Mouse (Mus musculus) frontal cortex, postnatal 25 days (tissue): ENCODE measurements around the gene Mus81.
"Not testable (repeated sequence)": the region's sequence is repeated elsewhere in the genome, so short reads cannot be mapped to it uniquely, and the experiment has no call there.

Experiments used
- DNase-seq, 2 experiments: peaks; one replicate each; pipeline ENCODE4 v3.0.0; 2022; ENCODE audit warnings: low spot score in 2 of 2

Gene Mus81

DNA sequence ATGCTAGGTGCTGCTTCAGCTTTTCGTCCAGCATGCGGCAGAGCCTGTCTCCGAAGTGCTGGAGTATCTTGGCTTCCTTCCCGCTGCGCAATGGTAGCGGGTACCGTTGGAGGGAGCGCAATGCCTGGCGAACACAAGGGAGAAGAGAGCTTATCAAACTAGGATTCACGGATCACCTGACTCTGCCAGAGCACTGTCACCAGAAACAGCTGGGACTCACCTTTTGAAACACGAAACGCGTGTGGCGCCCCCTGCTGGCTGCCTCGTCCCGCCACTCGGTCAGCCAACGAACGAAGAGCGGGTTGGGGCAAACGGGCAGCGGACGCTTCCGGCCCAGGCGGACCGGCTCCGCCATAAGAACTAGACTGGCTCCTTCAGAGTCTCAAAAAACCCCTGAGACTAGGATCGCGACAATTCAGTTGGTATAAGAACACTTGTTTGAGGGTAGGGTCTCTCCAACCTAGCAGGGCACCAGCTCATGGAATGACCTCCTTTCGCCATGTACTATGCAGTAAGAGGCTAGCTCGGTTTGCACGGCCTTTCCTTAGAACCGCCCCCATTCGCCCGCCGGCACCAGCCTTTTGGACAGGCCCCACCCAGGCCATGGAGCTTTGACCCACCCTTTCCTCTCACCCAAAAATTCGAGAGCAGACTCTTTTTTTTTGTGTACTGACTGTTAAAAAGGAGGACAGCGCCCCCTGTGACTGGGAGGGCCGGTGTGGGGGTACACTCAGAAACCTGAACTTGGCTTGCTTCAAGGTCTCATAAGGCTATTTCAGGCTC, at the start of gene Mus81:
Gene Mus81, minus strand, starts transcription at position 635 of the 783 bp plus-strand sequence.
- peak; percentile 92 to 94 for DNase-seq

- no peak for DNase-seq
Measured at GRCm38 (mm10) chr19:5532520-5532919, 44.3 kb upstream of the Mus81 start.

DNA sequence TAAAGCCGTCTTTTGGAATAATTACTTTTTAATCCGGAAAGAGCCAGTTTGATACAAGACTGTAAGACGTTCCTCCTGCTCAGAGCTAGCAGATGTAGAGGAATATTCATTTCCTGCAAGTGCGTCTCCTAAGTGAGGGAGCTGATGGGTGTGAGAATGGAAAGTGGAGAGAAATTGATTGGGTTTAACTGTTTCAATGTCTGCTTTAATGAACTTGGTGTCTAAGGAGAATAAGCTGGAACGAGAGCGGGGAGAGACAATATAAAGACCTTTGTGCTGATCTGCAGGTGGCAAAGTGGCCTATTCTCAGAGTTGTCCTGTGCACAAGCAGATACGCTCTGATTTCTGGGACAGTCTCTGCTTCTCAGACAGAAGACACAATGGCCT, 41.9 kb upstream of the Mus81 start:
- no peak for DNase-seq

DNA sequence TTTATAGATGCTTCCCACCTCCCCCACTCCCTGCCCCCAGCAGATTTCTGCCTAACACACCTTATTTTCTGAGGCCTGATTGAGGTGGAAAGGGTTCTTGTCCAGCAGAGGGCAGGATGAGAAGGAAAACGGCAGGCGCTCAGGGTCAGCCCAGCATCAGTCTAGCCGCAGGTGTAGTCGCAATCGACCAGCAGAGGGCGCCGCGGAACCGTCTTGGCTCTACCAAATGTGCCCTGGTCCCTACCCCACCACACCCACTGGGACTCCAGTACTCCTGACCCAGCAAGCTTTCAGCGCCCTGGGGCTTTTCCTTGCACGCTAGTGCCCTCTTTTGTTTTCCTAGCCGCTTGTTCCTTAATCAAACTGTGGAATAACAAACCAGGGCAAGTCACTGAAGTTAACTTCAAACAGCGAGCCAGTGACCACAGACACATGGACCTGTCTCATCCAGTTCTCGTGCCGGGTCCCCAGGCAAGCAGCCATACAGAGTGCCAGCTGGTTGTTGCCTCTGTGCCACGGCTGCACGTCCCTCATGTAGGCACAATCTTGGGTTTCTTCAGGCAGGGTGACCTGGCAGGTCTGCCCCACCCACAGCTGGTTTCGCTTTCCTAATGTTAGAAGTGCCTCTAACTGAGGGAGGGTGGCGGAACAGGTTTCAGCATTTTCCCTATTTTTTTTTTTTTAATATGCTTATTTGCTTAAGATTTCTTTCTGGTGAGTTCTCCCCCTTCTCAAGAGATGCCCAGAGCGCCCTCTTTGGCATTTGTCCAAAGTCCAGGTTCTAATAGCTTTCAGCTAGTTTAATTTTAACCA, 41.3 kb upstream of the Mus81 start:
- peak; percentile 93 to 95 for DNase-seq

GRCm38 (mm10) chr19:5525204-5525603, 37.0 kb upstream of the Mus81 start:
- no peak for DNase-seq

DNA sequence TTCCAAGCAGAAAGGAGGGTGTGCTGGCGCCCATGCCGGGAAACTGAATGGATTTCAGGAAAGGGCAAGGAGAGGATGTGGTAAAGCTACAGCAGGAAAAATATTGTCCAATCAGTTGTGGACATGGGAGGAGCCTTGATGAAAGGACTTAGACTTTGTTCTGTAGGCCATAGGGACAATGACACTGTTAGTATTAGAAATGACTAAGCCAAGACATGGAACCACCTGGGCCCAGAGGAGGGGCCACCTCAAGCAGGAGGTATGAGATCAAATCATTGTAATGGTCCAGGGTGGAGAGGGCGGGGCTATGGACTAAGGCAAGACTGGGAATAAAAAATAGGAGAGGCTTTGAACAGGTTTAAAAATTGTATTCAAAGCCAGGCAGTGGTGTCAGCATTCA, 30.5 kb upstream of the Mus81 start:
- DNase-seq, result no peak

GRCm38 (mm10) chr19:5516906-5517505, 28.8 kb upstream of the Mus81 start:
- no peak for DNase-seq

GRCm38 (mm10) chr19:5515840-5516777, 27.9 kb upstream of the Mus81 start:
- no peak for DNase-seq

GRCm38 (mm10) chr19:5513005-5513349, 24.8 kb upstream of the Mus81 start:
- DNase-seq, result no peak

- no peak for DNase-seq
Measured at GRCm38 (mm10) chr19:5512091-5513004, 24.1 kb upstream of the Mus81 start.

DNA sequence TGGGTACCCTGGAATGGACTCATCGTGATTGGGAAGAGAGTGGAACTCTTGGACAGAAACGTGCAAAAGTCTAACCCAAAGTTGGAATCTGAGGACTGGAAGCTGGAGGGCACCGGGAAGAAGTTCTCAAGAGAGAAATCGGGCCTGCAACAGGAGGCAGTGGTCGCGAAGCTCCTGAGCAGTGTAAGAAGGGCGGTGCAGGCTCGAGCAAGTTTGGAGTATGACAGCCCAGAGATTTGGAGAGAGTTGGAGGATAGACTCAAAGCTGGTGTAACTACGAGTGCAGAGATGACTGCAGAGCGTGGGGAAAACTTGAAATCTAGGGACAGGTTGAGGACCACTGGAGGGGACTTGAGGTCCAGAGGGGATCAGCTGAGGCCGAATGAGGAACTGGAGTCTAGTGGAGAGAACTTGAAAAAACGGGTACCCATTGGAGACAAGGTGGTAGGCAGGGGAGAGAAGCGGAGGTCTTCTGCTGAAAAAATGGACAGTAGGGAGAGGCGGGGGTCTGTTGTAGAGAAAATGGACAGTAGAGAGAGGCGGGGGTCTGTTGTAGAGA, 23.0 kb upstream of the Mus81 start:
- no peak for DNase-seq

DNA sequence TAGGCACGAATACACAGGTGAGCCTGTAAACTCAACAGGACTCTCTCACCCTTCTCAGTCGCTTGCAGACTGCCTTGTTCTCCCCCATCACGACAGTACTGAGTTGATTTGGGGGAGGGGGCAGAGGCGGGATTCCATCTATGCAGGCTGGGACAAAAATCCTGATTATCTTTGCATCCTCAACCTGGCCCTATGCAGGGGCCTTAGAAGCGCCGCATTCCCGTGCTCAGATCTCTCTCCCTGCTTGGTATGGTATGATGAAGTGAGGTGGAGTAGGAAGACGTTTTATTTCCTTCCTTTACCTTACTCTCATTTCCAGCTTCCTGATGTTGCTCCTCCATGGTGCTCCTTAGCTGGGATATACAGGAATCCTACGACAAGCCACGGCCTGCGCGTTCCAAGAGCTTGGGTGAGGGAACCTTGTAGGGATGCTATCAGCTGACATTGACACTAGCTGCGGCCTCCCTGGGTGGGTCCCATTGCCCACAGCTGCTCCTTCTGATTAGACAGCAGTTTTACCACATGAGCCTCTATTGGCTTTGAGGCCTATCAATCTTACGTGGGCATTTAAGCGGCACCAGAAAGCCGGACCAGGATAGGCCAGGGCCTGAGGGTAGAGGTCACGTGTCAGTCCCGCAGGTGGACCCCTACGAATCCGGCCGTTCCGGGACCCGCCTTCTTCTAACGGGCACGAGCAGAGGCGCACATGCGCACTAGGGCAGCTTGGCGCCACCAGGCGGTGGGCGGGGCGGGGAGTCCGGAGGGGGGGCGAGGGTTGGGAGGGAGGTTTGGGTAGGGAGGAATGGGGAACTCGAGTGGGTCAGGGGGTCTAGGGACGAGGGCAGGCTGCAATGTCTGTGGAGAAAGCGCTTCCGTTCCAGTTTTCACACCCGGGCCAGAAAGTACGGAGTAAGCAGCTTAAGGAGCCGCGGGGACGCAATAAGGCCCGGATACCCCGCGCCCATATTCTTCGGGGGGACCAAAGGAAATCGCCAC, 22.1 kb upstream of the Mus81 start, which contains the start of gene Snx32:
Gene Snx32, minus strand, starts transcription at position 508 of the 996 bp plus-strand sequence.
- DNase-seq, result peak; percentile 91 to 98

DNA sequence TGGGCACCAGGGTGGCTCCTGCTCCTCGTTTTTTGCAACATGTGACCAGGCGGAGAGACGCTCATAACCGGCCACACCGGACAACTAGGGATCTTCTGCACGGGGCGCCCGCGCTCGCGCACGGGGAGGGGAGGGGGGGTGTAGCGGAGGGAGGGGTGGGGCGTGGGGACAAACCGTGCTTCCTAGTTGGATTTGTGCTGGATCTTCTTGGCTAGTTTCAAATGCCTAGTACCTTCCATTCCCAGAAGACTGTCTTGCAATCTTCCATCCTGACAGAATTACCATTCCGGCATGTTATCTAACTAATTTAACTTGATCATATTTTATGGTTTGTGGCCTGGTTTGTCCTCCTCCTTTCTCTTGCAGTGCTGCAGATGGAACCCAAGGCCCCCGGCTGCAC, 15.5 kb upstream of the Mus81 start, which contains the start of gene 1700020D05Rik:
Gene 1700020D05Rik, minus strand, starts transcription at position 101 of the 400 bp plus-strand sequence.
- DNase-seq, result no peak

DNA sequence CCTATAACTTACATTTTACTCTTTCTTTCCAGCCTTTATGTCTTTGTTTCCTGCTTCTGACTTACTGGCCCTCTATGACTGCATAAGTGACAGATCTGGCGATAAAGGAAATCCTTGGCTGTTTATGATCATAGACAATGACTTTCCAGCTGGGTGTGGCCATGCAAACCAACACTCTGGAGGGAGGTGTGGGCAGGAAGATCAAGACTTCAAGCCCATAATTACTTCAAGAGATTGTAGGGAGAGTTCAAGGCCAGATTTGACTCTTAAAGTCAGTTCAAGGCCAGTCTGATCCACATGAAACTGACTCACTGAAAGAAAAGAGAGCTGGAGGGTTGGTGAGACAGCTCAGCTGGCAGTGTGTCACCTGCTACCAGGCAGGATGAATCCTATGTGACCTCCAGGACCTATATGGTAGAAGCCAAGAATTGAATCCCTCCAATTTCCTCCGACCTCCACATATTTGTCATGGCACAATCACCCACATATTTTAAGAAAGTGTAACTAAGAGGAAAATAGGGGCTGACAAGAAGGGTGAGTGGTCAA, 12.2 kb upstream of the Mus81 start:
- no peak for DNase-seq

DNA sequence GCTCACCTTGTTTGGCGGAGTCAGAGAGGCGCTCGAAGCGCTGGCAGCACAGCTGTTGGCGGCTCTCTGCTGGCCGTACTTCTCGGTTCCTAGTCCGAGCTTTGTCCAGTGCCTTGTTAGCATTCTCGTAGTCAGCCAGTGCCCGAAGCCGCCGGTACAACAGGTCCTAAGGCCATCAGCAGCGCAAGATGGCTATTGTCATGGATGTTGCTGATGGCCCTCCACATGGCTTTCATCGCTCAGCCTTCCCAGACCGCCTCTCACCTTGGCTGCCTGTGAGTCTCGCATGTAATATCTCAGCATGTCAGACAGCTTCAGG, 7.8 kb upstream of the Mus81 start:
- no peak for DNase-seq

- DNase-seq, result no peak
Measured at GRCm38 (mm10) chr19:5495353-5496051, 7.3 kb upstream of the Mus81 start.

DNA sequence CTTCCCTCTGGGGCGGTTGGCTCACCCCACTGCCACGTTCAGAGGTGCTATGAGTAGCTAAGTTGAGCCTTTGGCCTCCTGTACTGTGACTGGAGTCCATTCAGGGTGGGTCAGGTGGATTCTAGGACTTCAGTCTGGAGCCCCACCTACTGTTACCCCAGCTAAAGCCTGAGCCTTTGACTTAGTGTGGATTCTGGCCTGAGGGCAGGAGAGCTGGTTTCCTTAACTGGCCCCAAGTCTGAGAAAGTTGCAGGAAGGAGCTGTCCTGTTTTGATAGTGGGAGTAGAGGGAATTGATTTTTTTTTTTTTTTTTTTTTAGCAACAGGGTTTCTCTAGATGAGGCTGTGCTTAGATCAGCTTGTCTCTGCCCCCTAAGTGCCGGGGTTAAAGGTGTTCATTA, 6.1 kb upstream of the Mus81 start:
- no peak for DNase-seq

DNA sequence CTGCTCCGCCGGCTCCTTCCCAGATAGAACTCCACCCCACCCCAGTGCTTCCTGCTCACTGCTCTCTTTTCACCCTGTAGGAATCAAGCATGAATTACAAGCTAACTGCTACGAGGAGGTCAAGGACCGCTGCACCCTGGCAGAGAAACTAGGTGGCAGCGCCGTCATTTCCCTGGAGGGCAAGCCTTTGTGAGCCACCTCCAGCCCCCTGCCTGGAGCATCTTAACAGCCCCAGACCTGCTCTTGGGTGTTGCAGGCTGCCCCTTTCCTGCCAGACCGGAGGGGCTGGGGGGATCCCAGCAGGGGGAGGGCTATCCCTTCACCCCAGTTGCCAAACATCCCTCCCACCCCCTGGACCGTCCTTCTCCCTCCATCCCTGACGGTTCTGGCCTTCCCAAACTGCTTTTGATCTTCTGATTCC, 5.1 kb upstream of the Mus81 start:
- DNase-seq, result not testable (repeated sequence)
